Mouse (Mus musculus) heart, embryonic 10.5 days (tissue): ENCODE results near the gene Hsd17b3. TPM values are rescaled to one million over a fixed set of nuclear protein-coding genes. Genes with fewer than 3 reads are reported as not detected.

Experiments
- DNase-seq: peaks from one replicate; pipeline ENCODE4 v3.0.0-alpha.2; 2017; ENCODE audit warnings: low spot score
- H3K27ac ChIP-seq: fragments of 300-500 bp; sonication (generic); 2 replicates; pipeline ENCODE4 v1.5.1; 2016; ENCODE audit warnings: mild to moderate bottlenecking
- H3K27me3 ChIP-seq: fragments of 300-500 bp; sonication (generic); 2 replicates; pipeline ENCODE4 v1.6.1; 2016; ENCODE audit warnings: mild to moderate bottlenecking; ENCODE audit not compliant: poor library complexity, insufficient read depth, severe bottlenecking
- H3K36me3 ChIP-seq: fragments of 300-500 bp; sonication (generic); 2 replicates; pipeline ENCODE4 v1.6.1; 2016; ENCODE audit warnings: mild to moderate bottlenecking, moderate library complexity
- H3K4me1 ChIP-seq: fragments of 300-500 bp; sonication (generic); 2 replicates; pipeline ENCODE4 v1.6.1; 2016; ENCODE audit warnings: mild to moderate bottlenecking
- H3K4me3 ChIP-seq: fragments of 300-500 bp; sonication (generic); 2 replicates; pipeline ENCODE4 v1.5.1; 2016; ENCODE audit warnings: mild to moderate bottlenecking, moderate library complexity
- H3K9me3 ChIP-seq: fragments of 300-500 bp; sonication (generic); 2 replicates; pipeline ENCODE4 v1.6.1; 2016; ENCODE audit warnings: mild to moderate bottlenecking, moderate library complexity
- WGBS: fragments of 180-500 bp; shearing (Covaris S2); methylation state at CpG from one replicate; pipeline ENCODE4 v1.1.7; 2016; 5-methylcytosine and 5-hydroxymethylcytosine counted together
- polyA plus RNA-seq: library from polyadenylated mRNA; unstranded; fragments of >200 nt; fragmentation: Nextera tagmentation; extraction: Ambion mirVana; gene quantifications from 2 replicates; pipeline ENCODE4 v1.2.1, GENCODE M21; 2016

Hsd17b3 gene
- polyA plus RNA-seq, 1 experiment from 2014 or later = not detected

- H3K27ac ChIP-seq = no peak overlapping the region
- no peak overlapping the region for H3K4me3 ChIP-seq
- H3K36me3 ChIP-seq = no peaks in the 10 kb centered on the region
- H3K27me3 ChIP-seq = peaks cover 8% of the 10 kb centered on the region; the same call in 1 of the 2 replicates
- 81% methylated on average over 6 of the region's 6 CpGs for WGBS
- no peaks in the 10 kb centered on the region for H3K9me3 ChIP-seq
- no peak for DNase-seq
- peaks cover 15% of the 10 kb centered on the region for H3K4me1 ChIP-seq
Observed at GRCm38 (mm10) chr13:64033921-64034320, 55.1 kb downstream of the Hsd17b3 start.

GRCm38 (mm10) chr13:64033181-64033580 lies 55.8 kb downstream of the Hsd17b3 start:
- no peak overlapping the region for H3K4me3 ChIP-seq
- peaks cover 15% of the 10 kb centered on the region for H3K4me1 ChIP-seq
- no peak for DNase-seq
- peaks cover 8% of the 10 kb centered on the region; the same call in 1 of the 2 replicates for H3K27me3 ChIP-seq
- no peaks in the 10 kb centered on the region for H3K9me3 ChIP-seq
- 0 out of 2 replicates have a peak overlapping the region, but pooled peaks have one; percentile 25 for H3K27ac ChIP-seq
- H3K36me3 ChIP-seq = no peaks in the 10 kb centered on the region
- 68% methylated on average over 4 of the region's 4 CpGs for WGBS

GRCm38 (mm10) chr13:64031254-64031653 lies 57.8 kb downstream of the Hsd17b3 start:
- Histone ChIP-seq H3K36me3 (no peaks in the 10 kb centered on the region), H3K4me3 (no peak overlapping the region), H3K27ac (no peak overlapping the region), H3K9me3 (no peaks in the 10 kb centered on the region), H3K4me1 (peaks cover 15% of the 10 kb centered on the region), H3K27me3 (no peaks in the 10 kb centered on the region)
- 61% methylated on average over 4 of the region's 4 CpGs for WGBS
- DNase-seq = no peak

GRCm38 (mm10) chr13:64030792-64031191 lies 58.2 kb downstream of the Hsd17b3 start:
- Histone ChIP-seq H3K27me3 (no peaks in the 10 kb centered on the region), H3K4me1 (peaks cover 15% of the 10 kb centered on the region), H3K4me3 (no peak overlapping the region), H3K36me3 (no peaks in the 10 kb centered on the region), H3K9me3 (no peaks in the 10 kb centered on the region), H3K27ac (no peak overlapping the region)
- WGBS = 52% methylated on average over 1 of the region's 1 CpGs
- no peak for DNase-seq

- Histone ChIP-seq H3K4me3 (no peak overlapping the region), H3K4me1 (peaks cover 13% of the 10 kb centered on the region), H3K27ac (no peak overlapping the region), H3K36me3 (no peaks in the 10 kb centered on the region), H3K27me3 (no peaks in the 10 kb centered on the region; the same call in 1 of the 2 replicates), H3K9me3 (no peaks in the 10 kb centered on the region)
- 55% methylated on average over 4 of the region's 4 CpGs for WGBS
- no peak for DNase-seq
Observed at GRCm38 (mm10) chr13:64024803-64025202, 64.2 kb downstream of the Hsd17b3 start.

GRCm38 (mm10) chr13:64022786-64023468 lies 66.1 kb downstream of the Hsd17b3 start:
- H3K27me3 ChIP-seq = no peaks in the 10 kb centered on the region; the same call in 1 of the 2 replicates
- no peaks in the 10 kb centered on the region for H3K36me3 ChIP-seq
- no peaks in the 10 kb centered on the region for H3K9me3 ChIP-seq
- WGBS = 79% methylated on average over 15 of the region's 15 CpGs
- H3K4me3 ChIP-seq = no peak overlapping the region
- no peak for DNase-seq
- no peak overlapping the region for H3K27ac ChIP-seq
- H3K4me1 ChIP-seq = peaks cover 13% of the 10 kb centered on the region

- Histone ChIP-seq H3K4me1 (peaks cover 13% of the 10 kb centered on the region), H3K4me3 (peak overlapping the region; percentile 7; the same call in 1 of the 2 replicates), H3K27ac (peak overlapping the region; percentile 53), H3K36me3 (no peaks in the 10 kb centered on the region), H3K27me3 (no peaks in the 10 kb centered on the region; the same call in 1 of the 2 replicates), H3K9me3 (no peaks in the 10 kb centered on the region)
- 13% methylated on average over 7 of the region's 7 CpGs for WGBS
- peak; percentile 85 for DNase-seq
Observed at GRCm38 (mm10) chr13:64020902-64021311, 68.1 kb downstream of the Hsd17b3 start.

GRCm38 (mm10) chr13:64018586-64019141 lies 70.4 kb downstream of the Hsd17b3 start:
- Histone ChIP-seq H3K4me3 (no peak overlapping the region), H3K36me3 (no peaks in the 10 kb centered on the region), H3K9me3 (no peaks in the 10 kb centered on the region), H3K27ac (no peak overlapping the region), H3K27me3 (no peaks in the 10 kb centered on the region; the same call in 1 of the 2 replicates), H3K4me1 (peaks cover 13% of the 10 kb centered on the region)
- 76% methylated on average over 10 of the region's 10 CpGs for WGBS
- no peak for DNase-seq

- H3K27me3 ChIP-seq = no peaks in the 10 kb centered on the region
- H3K9me3 ChIP-seq = no peaks in the 10 kb centered on the region
- no peak overlapping the region for H3K4me3 ChIP-seq
- DNase-seq = no peak
- H3K36me3 ChIP-seq = no peaks in the 10 kb centered on the region
- no peak overlapping the region for H3K27ac ChIP-seq
- 68% methylated on average over 4 of the region's 4 CpGs for WGBS
- H3K4me1 ChIP-seq = peaks cover 9% of the 10 kb centered on the region; the same call in 1 of the 2 replicates
Observed at GRCm38 (mm10) chr13:64016048-64016447, 73.0 kb downstream of the Hsd17b3 start.

GRCm38 (mm10) chr13:64011157-64011556 lies 77.9 kb downstream of the Hsd17b3 start:
- H3K4me3 ChIP-seq = no peak overlapping the region
- H3K27ac ChIP-seq = no peak overlapping the region
- H3K4me1 ChIP-seq = no peaks in the 10 kb centered on the region
- WGBS = 75% methylated on average over 4 of the region's 4 CpGs
- no peak for DNase-seq
- H3K27me3 ChIP-seq = no peaks in the 10 kb centered on the region
- no peaks in the 10 kb centered on the region for H3K9me3 ChIP-seq
- no peaks in the 10 kb centered on the region for H3K36me3 ChIP-seq

Other genes with a start within 250 kb of the Hsd17b3 start
- 7.7 and 8.7 TPM in 2 replicates for gene Slc35d2, start 40.1 kb upstream of the Hsd17b3 start, polyA plus RNA-seq
- gene Zfp367, start 64.0 kb upstream of the Hsd17b3 start, polyA plus RNA-seq = 16.8 and 20.4 TPM in 2 replicates
- 39.3 and 43.8 TPM in 2 replicates for gene Habp4, start 72.6 kb upstream of the Hsd17b3 start, polyA plus RNA-seq
- 23.7 and 26.8 TPM in 2 replicates for gene Cdc14b, start 186.1 kb upstream of the Hsd17b3 start, polyA plus RNA-seq
- gene Aaed1, start 223.5 kb upstream of the Hsd17b3 start, polyA plus RNA-seq = 58.6 and 60.3 TPM in 2 replicates